Mouse (Mus musculus): ENCODE measurements around the gene Tomm40.
"Not testable (repeated sequence)": the region's sequence is repeated elsewhere in the genome, so short reads cannot be mapped to it uniquely, and the experiment has no call there.

Gene Tomm40

DNA sequence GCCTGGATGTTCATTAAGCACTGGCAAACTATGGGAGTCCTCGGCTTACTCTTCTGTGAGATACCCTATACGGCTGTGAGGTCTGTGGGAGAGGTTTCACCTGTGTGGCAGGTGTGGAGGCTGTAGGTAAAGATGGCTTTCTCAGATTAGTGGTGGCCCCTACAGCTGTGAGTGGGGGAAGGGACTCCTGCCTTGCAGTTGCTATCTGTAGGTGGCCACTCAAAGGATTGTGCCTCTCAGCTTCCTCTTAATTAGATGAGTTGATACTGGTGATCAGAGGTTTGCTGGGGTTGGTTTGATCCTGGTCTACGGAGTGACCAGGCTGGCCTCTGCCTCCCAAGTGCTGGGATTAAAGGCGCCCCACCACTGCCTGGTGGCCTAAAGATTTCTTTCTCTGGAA lies 10.8 kb downstream of the Tomm40 start:
- DNase-seq (ENCODE audit: low spot score) = no peak

DNA sequence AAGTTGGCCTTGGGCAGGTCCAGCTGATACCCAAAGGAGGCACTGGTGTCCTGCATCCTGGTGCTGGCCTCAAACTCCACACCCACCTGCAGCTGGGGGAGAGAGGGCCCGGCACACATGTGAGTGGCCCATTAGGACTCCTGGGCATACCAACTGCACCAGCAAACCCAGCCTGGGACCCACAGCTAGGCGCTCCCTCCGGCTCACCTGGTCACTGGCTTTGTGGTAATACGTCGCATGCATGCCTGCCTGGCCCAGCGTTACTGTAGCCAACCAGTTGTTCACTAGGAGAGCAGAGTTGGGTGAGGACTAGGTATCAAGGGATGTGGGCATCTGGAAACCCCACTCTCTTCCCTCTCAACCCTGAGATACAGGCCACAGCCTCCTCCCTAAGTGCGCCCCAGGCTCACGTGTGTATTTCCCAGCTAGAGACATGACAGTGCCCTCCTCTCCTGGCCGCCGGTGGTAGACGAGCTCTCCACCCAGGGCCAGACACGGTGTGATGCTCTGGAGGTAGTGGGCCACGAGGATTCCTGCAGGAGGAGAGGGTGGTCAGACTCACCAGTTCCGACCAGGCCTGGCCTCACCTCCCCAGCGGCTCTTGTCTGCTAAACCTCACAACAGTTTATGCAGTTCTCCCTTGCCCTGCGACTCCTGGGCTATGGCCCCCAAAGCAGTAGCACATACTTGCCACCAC lies 12.2 kb downstream of the Tomm40 start:
- DNase-seq (ENCODE audit: low spot score) = no peak

DNA sequence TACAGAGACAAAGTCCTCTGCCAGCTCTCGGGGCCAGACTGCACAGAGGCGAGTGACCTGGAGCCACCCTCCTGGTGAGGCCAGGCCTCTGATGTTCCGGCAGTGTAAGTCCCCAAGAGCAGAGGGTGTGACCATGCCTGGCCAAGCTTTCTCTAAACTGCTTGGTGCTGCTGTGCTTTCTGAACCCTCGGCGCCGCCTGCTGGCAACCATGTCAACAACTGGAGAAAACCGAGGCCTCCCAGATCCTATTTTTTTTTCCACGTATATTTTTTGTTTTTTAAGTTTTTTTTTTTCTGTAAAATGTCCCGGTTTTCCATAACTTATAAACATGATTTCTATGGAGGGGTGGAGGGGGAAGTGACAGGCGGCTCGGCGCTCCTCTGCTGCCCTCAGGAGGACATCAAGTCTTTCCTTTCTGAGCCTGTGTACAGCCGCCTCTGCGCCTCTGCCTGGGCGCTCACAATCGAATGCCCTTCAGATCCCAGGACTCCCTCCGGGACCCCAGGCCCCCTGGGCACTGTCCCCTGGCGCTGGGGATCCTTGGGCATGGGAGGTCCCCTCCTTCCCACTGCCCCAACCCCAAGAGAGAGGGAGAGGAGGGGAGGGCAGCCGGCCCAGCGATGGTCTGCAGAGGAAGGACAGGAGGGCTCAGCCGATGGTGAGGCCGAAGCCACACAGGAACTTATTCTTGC lies 14.0 kb downstream of the Tomm40 start:
- DNase-seq (ENCODE audit: low spot score) = no peak

- no peak for DNase-seq (ENCODE audit: low spot score)
These were observed 14.8 kb downstream of the Tomm40 start for GRCm38 (mm10) chr7:19700299-19701068.

- DNase-seq (ENCODE audit: low spot score) = no peak
These were observed 15.4 kb downstream of the Tomm40 start for GRCm38 (mm10) chr7:19699827-19700148.

DNA sequence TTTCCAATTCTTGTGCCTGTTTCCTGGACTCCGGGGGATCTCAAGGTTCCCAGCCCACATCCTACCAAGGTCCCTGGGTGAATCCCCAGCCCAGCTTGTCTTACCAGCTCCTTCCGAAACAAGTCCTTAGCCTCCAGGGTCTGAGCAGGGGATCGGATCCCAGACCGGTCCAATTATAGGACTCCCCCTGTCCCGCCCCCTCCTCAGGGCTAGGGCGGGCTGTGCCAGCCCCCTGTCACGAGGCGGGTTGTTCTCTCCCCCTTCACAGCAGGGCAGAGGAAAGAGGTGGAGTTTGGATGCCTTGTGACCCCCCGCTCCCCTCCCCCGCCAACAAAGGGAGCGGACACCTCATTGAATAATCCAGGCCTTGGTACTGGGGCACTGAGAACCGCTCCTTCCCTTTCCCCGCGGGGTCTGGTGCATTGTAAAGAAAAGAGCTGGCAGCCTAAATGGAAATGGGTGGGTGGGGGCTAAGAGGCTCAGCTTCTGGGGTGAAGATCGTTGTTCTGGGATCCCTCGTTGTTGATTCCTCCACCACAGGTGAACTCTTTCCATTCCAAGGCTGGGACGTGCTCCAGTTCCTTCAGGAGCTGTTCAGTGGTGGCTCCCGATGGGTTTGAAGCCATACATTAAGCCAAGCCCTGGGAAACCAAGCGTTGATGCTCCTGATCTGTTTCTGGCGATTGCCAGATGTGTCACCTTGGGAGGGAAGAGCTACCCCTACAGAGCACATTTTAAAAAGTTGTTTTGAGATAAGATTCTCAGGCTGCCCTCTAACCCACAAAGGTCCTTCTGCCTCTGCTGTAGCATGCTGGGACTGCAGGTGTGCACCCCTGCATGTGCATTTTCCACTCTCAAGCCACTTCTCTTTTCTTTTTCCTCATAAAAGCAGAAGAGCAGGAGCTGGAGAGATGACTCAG lies 16.1 kb downstream of the Tomm40 start, which contains the start of gene Apoe:
Gene Apoe (minus strand): TSS at position 282 of the 920 bp plus-strand sequence.
- peak; percentile 58 for DNase-seq (ENCODE audit: low spot score)

DNA sequence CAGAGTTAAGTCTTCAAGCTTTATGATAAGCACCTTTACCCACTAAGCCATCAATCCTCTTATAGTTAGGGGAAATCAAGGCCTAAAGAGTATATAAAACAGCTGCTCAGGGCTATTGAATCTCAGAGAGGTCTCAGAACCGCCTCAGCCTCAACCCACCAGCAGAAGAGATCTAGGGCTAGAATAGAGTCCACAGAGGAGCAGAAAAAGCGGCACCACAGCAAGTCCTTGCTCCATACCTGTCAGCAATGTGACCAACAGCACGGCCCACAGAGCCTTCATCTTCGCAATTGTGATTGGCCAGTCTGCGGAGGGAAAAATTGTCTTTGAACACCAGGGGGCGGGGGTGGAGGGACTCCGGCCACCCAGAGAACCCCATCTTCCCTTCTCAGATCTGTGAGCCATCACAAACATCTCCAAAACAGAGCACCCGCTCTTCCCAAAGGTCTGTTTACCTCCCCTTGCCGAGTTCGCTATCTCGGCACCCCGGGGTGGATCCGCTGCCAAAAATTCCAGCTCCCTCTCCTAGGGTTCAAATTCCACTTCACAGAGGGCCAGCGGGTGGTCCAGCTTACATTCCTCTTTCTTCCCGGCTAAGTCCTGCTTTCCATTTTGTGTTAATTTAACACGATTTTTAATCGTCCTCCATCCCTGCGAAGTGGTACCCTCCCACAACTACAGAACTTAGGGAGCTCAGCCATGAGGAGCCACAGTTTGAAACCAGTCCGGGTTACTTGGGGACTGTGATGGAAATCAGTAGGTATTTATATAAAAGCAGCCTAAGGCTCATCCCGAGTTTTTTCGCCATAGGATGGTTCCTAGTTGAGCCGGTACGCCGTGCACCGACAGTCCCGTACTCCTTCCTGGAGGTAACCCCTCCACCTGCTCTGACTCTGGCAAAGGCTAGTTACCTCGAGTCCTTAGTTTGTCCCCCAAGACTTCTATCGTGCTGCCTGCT lies 17.0 kb downstream of the Tomm40 start:
- DNase-seq (ENCODE audit: low spot score) = no peak

DNA sequence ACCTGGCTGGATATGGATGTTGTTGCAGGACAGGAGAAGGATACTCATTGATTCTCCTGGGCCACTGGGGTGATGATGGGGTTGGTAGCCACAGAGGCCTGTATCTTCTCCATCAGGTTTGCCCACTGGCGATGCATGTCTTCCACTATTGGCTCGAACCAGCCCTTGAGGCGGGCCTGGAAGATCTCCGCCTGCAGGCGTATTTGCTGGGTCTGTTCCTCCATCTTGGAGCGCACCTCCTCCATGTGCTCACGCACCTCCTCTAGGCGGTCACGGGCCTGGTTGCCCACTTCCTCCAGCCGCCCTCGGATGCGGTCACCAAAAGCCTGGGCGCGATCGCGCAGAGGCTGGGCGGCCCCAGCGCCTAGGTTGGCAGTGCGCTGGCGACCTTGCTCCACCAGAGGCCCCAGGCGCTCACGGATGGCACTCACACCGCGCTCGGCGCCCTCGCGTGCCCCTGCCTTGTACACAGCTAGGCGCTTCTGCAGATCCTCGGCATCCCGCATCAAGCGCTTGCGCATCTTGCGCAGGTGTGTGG lies 18.8 kb downstream of the Tomm40 start:
- no peak for DNase-seq (ENCODE audit: low spot score)

DNA sequence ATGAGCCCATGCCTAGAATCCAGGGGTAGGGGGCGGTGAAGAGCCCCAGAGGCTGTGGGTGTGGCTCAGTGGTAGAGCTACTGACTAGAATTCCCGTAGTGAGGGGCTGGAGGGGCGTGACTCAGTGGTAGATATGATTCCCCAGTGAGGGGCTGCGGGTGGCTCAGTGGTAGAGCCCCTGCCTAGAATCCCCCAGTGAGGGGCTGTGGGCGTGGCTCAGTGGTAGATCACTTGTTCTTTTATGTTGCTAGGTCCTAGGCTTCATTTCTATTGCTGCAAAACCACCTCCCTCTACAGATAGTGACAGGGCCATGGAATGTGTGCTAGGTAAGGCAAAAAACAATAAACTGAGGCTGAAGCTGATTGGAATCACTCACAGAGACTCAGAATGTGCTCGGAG lies 19.4 kb downstream of the Tomm40 start:
- DNase-seq (ENCODE audit: low spot score) = no peak

- no peak for DNase-seq (ENCODE audit: low spot score)
These were observed 20.0 kb downstream of the Tomm40 start for GRCm38 (mm10) chr7:19695213-19695594.

GRCm38 (mm10) chr7:19694336-19695212 lies 20.7 kb downstream of the Tomm40 start:
- DNase-seq (ENCODE audit: low spot score) = no peak

GRCm38 (mm10) chr7:19693421-19693820 lies 21.8 kb downstream of the Tomm40 start:
- DNase-seq (ENCODE audit: low spot score) = no peak

GRCm38 (mm10) chr7:19691873-19692865 lies 23.1 kb downstream of the Tomm40 start, which contains the start of gene Apoc1:
Gene Apoc1 (minus strand): TSS chr7:19692660.
- no peak for DNase-seq (ENCODE audit: low spot score)

- DNase-seq (ENCODE audit: low spot score) = no peak
These were observed 23.8 kb downstream of the Tomm40 start for GRCm38 (mm10) chr7:19691434-19691833.

GRCm38 (mm10) chr7:19690845-19691244 lies 24.4 kb downstream of the Tomm40 start:
- no peak for DNase-seq (ENCODE audit: low spot score)

- DNase-seq (ENCODE audit: low spot score) = no peak
These were observed 26.6 kb downstream of the Tomm40 start for GRCm38 (mm10) chr7:19688611-19689010.

GRCm38 (mm10) chr7:19688101-19688500 lies 27.1 kb downstream of the Tomm40 start:
- no peak for DNase-seq (ENCODE audit: low spot score)

DNA sequence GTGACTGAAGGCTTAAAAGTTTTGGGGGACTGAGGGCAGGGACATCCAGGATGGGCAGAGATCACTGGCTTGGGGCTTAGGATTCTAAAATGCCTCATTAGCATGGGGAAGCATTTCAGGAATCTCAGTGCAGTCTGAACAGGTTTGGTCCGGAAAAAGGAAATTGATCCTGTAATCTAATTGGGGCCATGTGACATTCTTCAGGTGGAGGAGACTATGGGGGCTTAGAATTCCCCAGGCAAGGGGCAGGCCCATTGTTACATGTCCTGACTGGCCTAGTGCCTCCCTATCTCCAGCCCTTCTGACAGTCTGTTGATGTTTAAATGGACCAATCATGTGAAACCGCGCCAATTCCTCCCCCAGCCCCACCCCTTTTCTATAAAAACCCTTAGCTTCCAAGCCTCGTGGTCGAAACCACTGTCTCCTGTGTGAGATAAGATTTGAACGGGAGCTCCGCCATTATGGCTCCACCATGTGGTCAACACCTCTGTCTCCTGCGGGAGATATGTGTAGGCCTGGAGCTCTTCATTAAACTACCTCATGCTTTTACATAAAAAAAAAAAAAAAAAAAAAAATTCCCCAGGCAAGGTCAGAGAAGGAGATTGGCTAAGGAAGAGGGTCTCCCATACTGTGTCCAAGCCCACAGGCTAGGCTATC lies 28.2 kb downstream of the Tomm40 start:
- not testable (repeated sequence) for DNase-seq (ENCODE audit: low spot score)
